13 mouse cellular contexts compared by ENCODE assay signal in genomic region chr16:36199226-36199625, GRCm38 (mm10). TPM values are rescaled to one million over a fixed set of nuclear protein-coding genes. Genes with fewer than 3 reads are reported as not detected.
A peak's percentile ranks its signal among the peaks of the same experiment; 100 is the strongest.
DNase-seq lines count a peak whose midpoint lies in the region; ATAC-seq lines count a peak whose summit lies in the region.
"Had no signal": no experiment of that assay in that cellular context is flagged by ENCODE, and none has a peak within 500 bp of the region (broad histone marks: within the 10 kb centered on the region; RNA-seq: fewer than 3 reads in every experiment).

No protein-coding gene starts in this region.

- no peaks in the 10 kb centered on the region for H3K4me1 ChIP-seq in hindbrain, embryonic 11.5 days (replicated peaks; ENCODE audit: control insufficient read depth, insufficient read depth, low read length)
- no peaks in the 10 kb centered on the region for H3K4me1 ChIP-seq in midbrain, embryonic 14.5 days (ENCODE audit: control insufficient read depth, insufficient read depth, low read length)
- no peaks in the 10 kb centered on the region for H3K4me1 ChIP-seq in liver, embryonic 11.5 days (replicated peaks; ENCODE audit: control insufficient read depth, insufficient read depth, low read length)

- H3K4me3 ChIP-seq in hindbrain, embryonic 11.5 days (ENCODE audit: low read depth, low read length) = no peak overlapping the region
- no peak overlapping the region for H3K4me3 ChIP-seq in midbrain, embryonic 14.5 days (replicated peaks; ENCODE audit: low read depth, low read length)
- H3K4me3 ChIP-seq in liver, embryonic 11.5 days (ENCODE audit: low read depth, low read length) = no peak overlapping the region

- H3K36me3 ChIP-seq in hindbrain, embryonic 11.5 days (ENCODE audit: control insufficient read depth, insufficient read depth, low read length) = no peaks in the 10 kb centered on the region
- H3K36me3 ChIP-seq in midbrain, embryonic 14.5 days (ENCODE audit: control insufficient read depth, insufficient read depth, low read length) = no peaks in the 10 kb centered on the region
- H3K36me3 ChIP-seq in liver, embryonic 11.5 days (ENCODE audit: control insufficient read depth, insufficient read depth, low read length) = no peaks in the 10 kb centered on the region

- peak; percentile 9 for DNase-seq in ZHBTc4 (ENCODE audit: low read depth, low spot score)
- peak; percentile 8 for DNase-seq in embryo, embryonic 10.5 days (ENCODE audit: low spot score)
- peak; percentile 10 for DNase-seq in hindbrain, embryonic 11.5 days (ENCODE audit: low spot score)
- peak; percentile 1 for DNase-seq in midbrain, embryonic 14.5 days
- no peak for DNase-seq in left cerebral cortex, adult 9 months (ENCODE audit: low spot score in 2 of 2)
- DNase-seq in spleen, postnatal 10 days (ENCODE audit: low spot score in 2 of 2) = no peak
- no peak for DNase-seq in liver, embryonic 11.5 days (ENCODE audit: low spot score)
- DNase-seq: cerebellum, adult 8-10 months; heart, postnatal 4 days; lung, embryonic 14.5 days; right cerebral cortex, postnatal 25 days had no signal

- no peak overlapping the region for H3K9ac ChIP-seq in hindbrain, embryonic 11.5 days (ENCODE audit: low read depth, low read length)
- H3K9ac ChIP-seq in midbrain, embryonic 14.5 days (replicated peaks; ENCODE audit: low read length) = no peak overlapping the region
- H3K9ac ChIP-seq in liver, embryonic 11.5 days (ENCODE audit: low read depth, low read length) = no peak overlapping the region
- H3K9ac ChIP-seq: lung, embryonic 14.5 days had no signal

- WGBS in hindbrain, embryonic 11.5 days = 30% methylated on average over 19 of the region's 19 CpGs
- 43% methylated on average over 19 of the region's 19 CpGs for WGBS in midbrain, embryonic 14.5 days
- WGBS in liver, embryonic 11.5 days = 59% methylated on average over 19 of the region's 19 CpGs

- H3K4me2 ChIP-seq in hindbrain, embryonic 11.5 days (replicated peaks; ENCODE audit: low read depth, low read length) = peak overlapping the region; percentile 17; the same call in 1 of the 2 replicates
- H3K4me2 ChIP-seq in midbrain, embryonic 14.5 days (ENCODE audit: low read length) = peak overlapping the region; percentile 35
- no peak overlapping the region for H3K4me2 ChIP-seq in liver, embryonic 11.5 days
- H3K4me2 ChIP-seq: lung, embryonic 14.5 days had no signal

- ATAC-seq in hindbrain, embryonic 11.5 days (ENCODE audit: low FRiP score) = peak; percentile 43; the same call in 1 of the 2 replicates
- no peak for ATAC-seq in midbrain, embryonic 14.5 days (ENCODE audit: low FRiP score, low TSS enrichment)
- ATAC-seq in liver, embryonic 11.5 days (replicated peaks; ENCODE audit: low FRiP score) = no peak

- H3K27ac ChIP-seq in hindbrain, embryonic 11.5 days (ENCODE audit: low read depth, low read length) = no peak overlapping the region
- H3K27ac ChIP-seq in midbrain, embryonic 14.5 days (replicated peaks; ENCODE audit: low read depth, low read length) = no peak overlapping the region
- no peak overlapping the region for H3K27ac ChIP-seq in liver, embryonic 11.5 days (ENCODE audit: low read depth, low read length)

- no peaks in the 10 kb centered on the region for H3K9me3 ChIP-seq in hindbrain, embryonic 11.5 days (ENCODE audit: control insufficient read depth, low read length)
- no peaks in the 10 kb centered on the region for H3K9me3 ChIP-seq in midbrain, embryonic 14.5 days (ENCODE audit: control insufficient read depth, low read length)
- no peaks in the 10 kb centered on the region for H3K9me3 ChIP-seq in liver, embryonic 11.5 days (ENCODE audit: control insufficient read depth, low read length)

- no peaks in the 10 kb centered on the region for H3K27me3 ChIP-seq in hindbrain, embryonic 11.5 days (ENCODE audit: control insufficient read depth, insufficient read depth, low read length)
- H3K27me3 ChIP-seq in midbrain, embryonic 14.5 days (ENCODE audit: control insufficient read depth, insufficient read depth, low read length) = no peaks in the 10 kb centered on the region
- H3K27me3 ChIP-seq in liver, embryonic 11.5 days (replicated peaks; ENCODE audit: control insufficient read depth, insufficient read depth, low read length) = no peaks in the 10 kb centered on the region

RNA-seq across cellular contexts. Expression of gene Gm5416, which starts 11.0 kb away (rescaled TPM):
- polyA plus RNA-seq in hindbrain, embryonic 11.5 days (2014; fragmentation: Nextera tagmentation; extraction: Ambion mirVana) = not detected in 2 replicates
- polyA plus RNA-seq in midbrain, embryonic 14.5 days (2014; fragmentation: Nextera tagmentation; extraction: Ambion mirVana) = not detected in 2 replicates
- not detected in 2 replicates for polyA plus RNA-seq in liver, embryonic 11.5 days (2014; fragmentation: Nextera tagmentation; extraction: Ambion mirVana)
- polyA plus RNA-seq: limb, embryonic 14.5 days; lung, embryonic 14.5 days had no signal

RNA-seq across cellular contexts. Expression of gene Gm5483, which starts 15.2 kb away (rescaled TPM):
- polyA plus RNA-seq in hindbrain, embryonic 11.5 days (2014; fragmentation: Nextera tagmentation; extraction: Ambion mirVana) = 1.7 TPM in 1 of 2 replicates, not detected in the other
- polyA plus RNA-seq in midbrain, embryonic 14.5 days (2014; fragmentation: Nextera tagmentation; extraction: Ambion mirVana) = not detected in 2 replicates
- polyA plus RNA-seq in liver, embryonic 11.5 days (2014; fragmentation: Nextera tagmentation; extraction: Ambion mirVana) = 21.3 and 24.8 TPM in 2 replicates

RNA-seq across cellular contexts. Expression of gene 2010005H15Rik, which starts 22.0 kb away (rescaled TPM):
- polyA plus RNA-seq in hindbrain, embryonic 11.5 days (2014; fragmentation: Nextera tagmentation; extraction: Ambion mirVana) = 0.28 TPM in 1 of 2 replicates, not detected in the other
- polyA plus RNA-seq in midbrain, embryonic 14.5 days (2014; fragmentation: Nextera tagmentation; extraction: Ambion mirVana) = not detected in 2 replicates
- 1.3 TPM in 1 of 2 replicates, not detected in the other for polyA plus RNA-seq in liver, embryonic 11.5 days (2014; fragmentation: Nextera tagmentation; extraction: Ambion mirVana)
- polyA plus RNA-seq: kidney, embryonic 16.5 days; lung, embryonic 14.5 days had no signal

RNA-seq across cellular contexts. Expression of gene Stfa2l1, which starts 42.6 kb away (rescaled TPM):
- polyA plus RNA-seq in hindbrain, embryonic 11.5 days (2014; fragmentation: Nextera tagmentation; extraction: Ambion mirVana) = not detected in 2 replicates
- not detected in 2 replicates for polyA plus RNA-seq in midbrain, embryonic 14.5 days (2014; fragmentation: Nextera tagmentation; extraction: Ambion mirVana)
- 4.1 and 5.4 TPM in 2 replicates for polyA plus RNA-seq in liver, embryonic 11.5 days (2014; fragmentation: Nextera tagmentation; extraction: Ambion mirVana)
- polyA plus RNA-seq: lung, embryonic 14.5 days had no signal

Comparison
In these comparisons a context has a peak if more than half of its experiments do, and no peak if none do; other contexts are left out.
1. DNase-seq: peak in ZHBTc4 (single experiment), embryo, embryonic 10.5 days (single experiment), hindbrain, embryonic 11.5 days (single experiment) and midbrain, embryonic 14.5 days (single experiment); none in left cerebral cortex, adult 9 months (0 of 2), spleen, postnatal 10 days (0 of 2) and liver, embryonic 11.5 days (single experiment).